Mouse (Mus musculus) mouse embryonic stem cell (cell line): ENCODE data around the gene Smyd3.
"Not testable (repeated sequence)": the region's sequence is repeated elsewhere in the genome, so short reads cannot be mapped to it uniquely, and the experiment has no call there.

Source experiments
- in situ Hi-C, 2 experiments: fragments of 300-500 bp; cut with MboI; formaldehyde crosslinking; loops; 1 replicate in 1 of 2; 3 replicates in 1 of 2; pipeline ENCODE4 v1.14.3; 2019 to 2020; ENCODE audit warnings: low sequenced_read_pairs in 2 of 2, low pct_unique_long_range_greater_than_20kb in 1 of 2, mixed read lengths in 1 of 2; ENCODE audit not compliant: unreplicated experiment in 1 of 2

The Smyd3 gene

GRCm38 (mm10) chr1:179517713-179518465 is at the start of gene Smyd3:
Gene Smyd3, minus strand, starts transcription at chr1:179518041.
- in situ Hi-C loops = no loop called here

- in situ Hi-C loops = no loop called here
Measured at GRCm38 (mm10) chr1:179567558-179567957, 49.7 kb upstream of the Smyd3 start.

GRCm38 (mm10) chr1:179563926-179564325 is 46.1 kb upstream of the Smyd3 start:
- in situ Hi-C loops = no loop called here

- in situ Hi-C loops = no loop called here
Measured at GRCm38 (mm10) chr1:179563211-179563610, 45.4 kb upstream of the Smyd3 start.

GRCm38 (mm10) chr1:179560845-179561430 is 43.1 kb upstream of the Smyd3 start:
- in situ Hi-C loops = no loop called here

- in situ Hi-C loops = no loop called here
Measured at GRCm38 (mm10) chr1:179559446-179560194, 41.8 kb upstream of the Smyd3 start.

GRCm38 (mm10) chr1:179556921-179557320 is 39.1 kb upstream of the Smyd3 start:
- in situ Hi-C loops = no loop called here

GRCm38 (mm10) chr1:179553949-179554347 is 36.1 kb upstream of the Smyd3 start:
- in situ Hi-C loops = no loop called here

GRCm38 (mm10) chr1:179553197-179553948 is 35.5 kb upstream of the Smyd3 start:
- in situ Hi-C loops = no loop called here

- in situ Hi-C loops = no loop called here
Measured at GRCm38 (mm10) chr1:179552751-179553150, 34.9 kb upstream of the Smyd3 start.

GRCm38 (mm10) chr1:179551921-179552320 is 34.1 kb upstream of the Smyd3 start:
- in situ Hi-C loops = no loop called here

GRCm38 (mm10) chr1:179551336-179551735 is 33.5 kb upstream of the Smyd3 start:
- in situ Hi-C loops = no loop called here

- in situ Hi-C loops = no loop called here
Measured at GRCm38 (mm10) chr1:179548996-179549752, 31.3 kb upstream of the Smyd3 start.

GRCm38 (mm10) chr1:179548220-179548619 is 30.4 kb upstream of the Smyd3 start:
- in situ Hi-C loops = no loop called here

GRCm38 (mm10) chr1:179547176-179547575 is 29.3 kb upstream of the Smyd3 start:
- in situ Hi-C loops = no loop called here

GRCm38 (mm10) chr1:179546551-179546917 is 28.7 kb upstream of the Smyd3 start:
- in situ Hi-C loops = no loop called here

GRCm38 (mm10) chr1:179545768-179546550 is 28.1 kb upstream of the Smyd3 start, which contains the start of the genes Tfb2m and Cnst:
Gene Tfb2m, minus strand, starts transcription at chr1:179546267.
Gene Cnst, plus strand, starts transcription at chr1:179546370.
- in situ Hi-C loops = not testable (repeated sequence)
